Comparison of ENCODE assay signal across 9 mouse cellular contexts in genomic region chr6:127245814-127246440, GRCm38 (mm10).
A peak's percentile ranks its signal among the peaks of the same experiment; 100 is the strongest.
DNase-seq lines count a peak whose midpoint lies in the region; ATAC-seq lines count a peak whose summit lies in the region.
"Had no signal": no experiment of that assay in that cellular context is flagged by ENCODE, and none has a peak within 500 bp of the region (broad histone marks: within the 10 kb centered on the region; RNA-seq: fewer than 3 reads in every experiment).

No protein-coding gene starts in this region.

- H3K9ac ChIP-seq in liver, embryonic 13.5 days, result peak overlapping the region; percentile 54
- H3K9ac ChIP-seq: limb, embryonic 13.5 days had no signal

- H3K4me3 ChIP-seq in liver, embryonic 13.5 days (replicated peaks), result peak overlapping the region; percentile 51
- H3K4me3 ChIP-seq: limb, embryonic 13.5 days had no signal

- no peaks in the 10 kb centered on the region for H3K36me3 ChIP-seq in liver, embryonic 13.5 days
- H3K36me3 ChIP-seq: limb, embryonic 13.5 days had no signal

- H3K27ac ChIP-seq in liver, embryonic 13.5 days, result no peak overlapping the region
- H3K27ac ChIP-seq: limb, embryonic 13.5 days had no signal

- ATAC-seq in activated CD4-positive, CD25-positive, alpha-beta regulatory T cell, adult 4 months, result peak; percentile 99
- ATAC-seq in liver, embryonic 13.5 days (ENCODE audit: low read depth), result peak; percentile 89

- peaks cover 3% of the 10 kb centered on the region; the same call in 1 of the 2 replicates for H3K27me3 ChIP-seq in liver, embryonic 13.5 days
- H3K27me3 ChIP-seq: limb, embryonic 13.5 days had no signal

- H3K9me3 ChIP-seq in liver, embryonic 13.5 days (replicated peaks), result no peaks in the 10 kb centered on the region
- H3K9me3 ChIP-seq: limb, embryonic 13.5 days had no signal

- peak overlapping the region; percentile 66 for H3K4me2 ChIP-seq in liver, embryonic 13.5 days
- H3K4me2 ChIP-seq: limb, embryonic 13.5 days had no signal

- H3K4me1 ChIP-seq in liver, embryonic 13.5 days (replicated peaks), result peaks cover 14% of the 10 kb centered on the region

- peak; percentile 52 to 61 for DNase-seq in CD8-positive naive resting alpha-beta T cell, adult 2 months (ENCODE audit: low read depth in 2 of 2, low spot score in 2 of 2)
- peak; percentile 15 for DNase-seq in liver, embryonic 13.5 days
- peak; percentile 50 for DNase-seq in spleen, adult 12 weeks (ENCODE audit: low spot score)
- no peak for DNase-seq in cerebellum, postnatal 4 days (ENCODE audit: low spot score in 2 of 2)
- no peak for DNase-seq in urinary bladder, postnatal 14 days (ENCODE audit: low spot score)
- no peak for DNase-seq in cerebellum, adult 9-10 months
- no peak for DNase-seq in gastrocnemius, adult 8-10 months (ENCODE audit: low spot score in 2 of 2)

- 38% methylated on average over 4 of the region's 4 CpGs for WGBS in liver, embryonic 13.5 days (ENCODE audit: insufficient replicate concordance)

Comparison
In these comparisons a context has a peak if more than half of its experiments do, and no peak if none do; other contexts are left out.
1. DNase-seq: peak in CD8-positive naive resting alpha-beta T cell, adult 2 months (2 of 2), liver, embryonic 13.5 days (single experiment) and spleen, adult 12 weeks (single experiment); none in cerebellum, postnatal 4 days (0 of 2), urinary bladder, postnatal 14 days (single experiment), cerebellum, adult 9-10 months (single experiment) and gastrocnemius, adult 8-10 months (0 of 2).